Mouse (Mus musculus) lung, postnatal 25 days (tissue): ENCODE data around the gene Adam20.
"Not testable (repeated sequence)": the region's sequence is repeated elsewhere in the genome, so short reads cannot be mapped to it uniquely, and the experiment has no call there.

Experiments
- DNase-seq: peaks from one replicate; pipeline ENCODE4 v3.0.0; 2022; ENCODE audit warnings: low spot score

The Adam20 gene

GRCm38 (mm10) chr8:40792973-40793372 is at the start of gene Adam20:
TSS of gene Adam20 (plus strand) at chr8:40793273.
- not testable (repeated sequence) for DNase-seq

GRCm38 (mm10) chr8:40751908-40752307 is 41.2 kb upstream of the Adam20 start, which contains the start of gene Adam25:
TSS of gene Adam25 (plus strand) at chr8:40752208.
- DNase-seq: not testable (repeated sequence)

- no peak for DNase-seq
Measured at GRCm38 (mm10) chr8:40783320-40783719, 9.8 kb upstream of the Adam20 start.

- no peak for DNase-seq
Measured at GRCm38 (mm10) chr8:40803379-40804079, 10.5 kb downstream of the Adam20 start.
